Mouse (Mus musculus): Measurements from ENCODE around the gene Wls.

Wls gene

DNA sequence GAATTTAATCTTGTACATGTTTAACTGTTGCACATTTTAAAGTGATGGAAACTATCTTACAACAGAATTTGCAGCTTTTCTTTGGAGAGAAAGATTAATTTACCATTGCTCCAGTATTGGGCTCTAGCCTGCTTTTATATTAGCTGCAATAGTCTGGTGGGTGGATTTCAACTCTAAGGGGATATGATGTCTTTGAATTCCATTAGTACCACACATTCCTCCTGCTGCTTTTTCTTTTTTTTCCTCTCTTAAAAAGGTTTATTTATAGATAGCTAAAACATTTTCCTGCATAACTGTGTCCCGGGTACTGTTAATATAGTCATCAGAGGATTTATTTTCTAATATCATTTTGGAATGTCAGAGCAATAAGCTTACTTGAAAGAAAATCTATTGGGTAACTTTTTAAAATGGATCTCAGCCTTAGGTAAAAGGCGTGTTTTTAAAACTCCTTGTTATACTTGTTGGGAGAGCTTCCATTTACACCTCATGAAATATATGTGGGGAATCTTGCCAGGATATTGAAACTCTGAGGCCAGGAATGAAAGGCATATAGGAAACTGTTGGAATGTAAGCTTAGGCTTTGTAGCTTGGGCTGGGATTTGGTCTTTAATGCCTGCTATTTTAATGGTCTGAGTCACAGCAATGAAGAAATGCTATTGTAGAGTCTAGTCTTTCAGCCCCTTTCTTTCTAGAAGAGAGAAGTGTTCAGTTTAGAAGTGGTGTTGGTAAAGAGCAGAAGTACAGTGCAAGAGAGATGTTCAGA lies 78.0 kb downstream of the Wls start:
- DNase-seq, result no peak

Measured in lung, postnatal 36 days (tissue).